Mouse (Mus musculus) erythroblast, embryonic 14.5 days (primary cell): Measurements from ENCODE around the gene Kcnh6. TPM values are rescaled to one million over a fixed set of nuclear protein-coding genes. Genes with fewer than 3 reads are reported as not detected.
A peak's percentile ranks its signal among the peaks of the same experiment; 100 is the strongest.

Experiments used
- H3K27me3 ChIP-seq: 2 replicates; pipeline ENCODE4 v1.6.1; 2012; ENCODE audit warnings: inconsistent platforms; ENCODE audit not compliant: control insufficient read depth
- H3K36me3 ChIP-seq: 2 replicates; pipeline ENCODE4 v1.6.1; 2012; ENCODE audit warnings: mild to moderate bottlenecking, inconsistent platforms; ENCODE audit not compliant: control insufficient read depth
- H3K4me1 ChIP-seq: 2 replicates; pipeline ENCODE4 v1.6.1; 2012; ENCODE audit warnings: inconsistent platforms; ENCODE audit not compliant: control insufficient read depth
- H3K4me3 ChIP-seq: replicated peaks from 2 replicates; pipeline ENCODE3; 2012; ENCODE audit warnings: moderate library complexity, mild to moderate bottlenecking, inconsistent platforms
- H3K9me3 ChIP-seq: 2 replicates; pipeline ENCODE4 v1.6.1; 2012; ENCODE audit warnings: low read length, inconsistent platforms, mixed read lengths; ENCODE audit not compliant: control insufficient read depth
- GATA1 ChIP-seq: IDR thresholded peaks from 2 replicates; pipeline ENCODE4 v1.6.1; 2012; ENCODE audit warnings: low read length, inconsistent platforms, mixed read lengths
- TAL1 ChIP-seq: IDR thresholded peaks from 3 replicates; pipeline ENCODE4 v1.6.1; 2012; ENCODE audit warnings: low read length, inconsistent platforms, mixed read lengths
- polyA plus RNA-seq: library from polyadenylated mRNA; stranded (reverse); fragments of >175 nt; gene quantifications from 2 replicates; pipeline ENCODE4 v1.2.3, GENCODE M21; 2012

Gene Kcnh6
- polyA plus RNA-seq: not detected in 2 replicates

DNA sequence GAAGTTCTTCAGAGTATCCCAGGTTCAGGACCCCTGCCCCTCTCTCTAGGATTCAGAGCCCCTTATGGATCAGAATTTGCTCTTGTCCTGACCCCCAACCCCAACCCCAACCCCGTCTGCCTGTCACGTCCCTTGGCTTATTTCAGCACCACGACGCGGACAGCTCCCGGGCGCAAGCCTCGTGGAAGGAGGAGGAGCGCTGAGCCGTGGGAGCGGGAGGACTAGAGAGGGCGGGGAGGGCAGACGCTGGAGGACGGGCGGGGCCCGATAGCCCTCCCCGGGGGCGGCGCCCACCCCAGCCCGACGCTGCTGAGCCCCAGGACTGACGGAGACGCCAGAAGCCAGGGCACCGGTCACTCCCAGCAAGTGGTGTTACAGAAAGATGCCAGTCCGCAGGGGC is at the start of gene Kcnh6:
Gene Kcnh6 (plus strand): TSS at position 304 of the 400 bp plus-strand sequence.
- Histone ChIP-seq H3K36me3 (no peaks in the 10 kb centered on the region), H3K4me3 (no peak within 1 kb of the TSS), H3K9me3 (no peaks in the 10 kb centered on the region), H3K4me1 (peaks cover 3% of the 10 kb centered on the region), H3K27me3 (peaks cover 45% of the 10 kb centered on the region)
- TF ChIP-seq GATA1 (no peak), TAL1 (no peak)

DNA sequence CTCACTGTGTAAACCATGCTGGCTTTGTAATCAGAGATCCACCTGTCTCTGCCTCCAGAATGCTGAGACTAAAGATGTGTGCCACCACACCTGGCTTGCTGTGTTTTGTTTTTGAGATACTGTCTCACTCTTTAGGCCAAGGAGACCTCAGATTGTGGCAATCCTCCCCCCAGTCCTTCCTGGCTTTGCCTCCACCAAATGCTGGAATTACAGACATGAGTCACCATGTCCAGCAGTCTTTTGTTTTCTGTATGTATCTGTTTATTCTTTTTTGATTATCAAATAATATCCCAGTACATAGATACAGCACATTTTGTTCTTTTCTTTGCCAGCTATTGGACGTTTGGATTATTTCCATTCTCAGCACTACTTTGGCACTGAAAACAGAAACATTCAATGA is 49.4 kb upstream of the Kcnh6 start:
- no peaks in the 10 kb centered on the region for H3K9me3 ChIP-seq
- no peaks in the 10 kb centered on the region; the same call in 1 of the 2 replicates for H3K4me1 ChIP-seq
- no peaks in the 10 kb centered on the region for H3K36me3 ChIP-seq
- no peak overlapping the region for H3K4me3 ChIP-seq
- peaks cover 3% of the 10 kb centered on the region for H3K27me3 ChIP-seq
- TF ChIP-seq GATA1 (no peak), TAL1 (no peak)

DNA sequence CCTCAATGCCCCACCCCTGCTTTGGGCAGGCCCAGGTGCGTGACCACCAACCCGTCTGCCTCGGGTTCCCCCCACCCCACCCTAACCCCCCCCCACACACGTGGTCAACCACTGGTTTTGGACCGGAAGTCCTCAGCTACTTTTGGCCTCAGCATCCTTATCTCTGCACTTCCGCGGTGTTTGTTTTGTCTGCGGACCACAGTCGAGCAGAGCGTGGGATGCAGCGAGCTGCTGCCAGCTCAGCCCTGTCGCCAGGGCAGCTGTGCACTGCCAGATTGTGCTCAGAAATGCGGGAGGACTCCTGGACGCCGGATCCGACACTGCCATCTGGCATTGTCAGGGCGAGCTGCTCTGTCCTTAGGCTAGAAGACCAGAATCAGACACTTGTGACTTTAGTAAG is 48.6 kb upstream of the Kcnh6 start:
- TF ChIP-seq GATA1: no peak
- no peak for TF ChIP-seq TAL1

DNA sequence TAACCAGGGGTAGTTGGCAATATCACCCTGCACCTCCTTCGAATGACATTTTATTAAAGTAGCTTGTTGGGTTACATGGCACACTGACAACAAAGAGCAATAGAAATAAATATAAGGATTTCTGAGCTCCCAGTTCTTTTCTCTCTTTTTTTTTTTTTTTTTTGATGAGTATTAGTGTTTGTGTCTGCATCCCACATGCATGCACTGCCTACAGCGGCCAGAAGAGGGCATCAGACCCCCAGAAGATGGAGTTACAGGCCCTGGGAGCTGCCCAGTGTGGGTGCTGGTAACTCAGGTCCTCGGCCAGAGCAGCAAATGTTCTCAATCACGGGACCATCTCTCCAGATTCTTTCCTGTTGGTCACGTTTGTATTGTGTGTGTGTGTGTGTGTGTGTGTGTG is 43.2 kb upstream of the Kcnh6 start:
- Histone ChIP-seq H3K27me3 (peaks cover 41% of the 10 kb centered on the region), H3K36me3 (no peaks in the 10 kb centered on the region), H3K9me3 (no peaks in the 10 kb centered on the region), H3K4me1 (no peaks in the 10 kb centered on the region; the same call in none of the 2 replicates), H3K4me3 (no peak overlapping the region)
- TF ChIP-seq GATA1 (no peak), TAL1 (no peak)

More for the DNA sequence above, 48.6 kb upstream of the Kcnh6 start:
- Histone ChIP-seq H3K4me3 (no peak overlapping the region), H3K4me1 (no peaks in the 10 kb centered on the region; the same call in 1 of the 2 replicates), H3K9me3 (no peaks in the 10 kb centered on the region), H3K36me3 (no peaks in the 10 kb centered on the region), H3K27me3 (peaks cover 3% of the 10 kb centered on the region)

DNA sequence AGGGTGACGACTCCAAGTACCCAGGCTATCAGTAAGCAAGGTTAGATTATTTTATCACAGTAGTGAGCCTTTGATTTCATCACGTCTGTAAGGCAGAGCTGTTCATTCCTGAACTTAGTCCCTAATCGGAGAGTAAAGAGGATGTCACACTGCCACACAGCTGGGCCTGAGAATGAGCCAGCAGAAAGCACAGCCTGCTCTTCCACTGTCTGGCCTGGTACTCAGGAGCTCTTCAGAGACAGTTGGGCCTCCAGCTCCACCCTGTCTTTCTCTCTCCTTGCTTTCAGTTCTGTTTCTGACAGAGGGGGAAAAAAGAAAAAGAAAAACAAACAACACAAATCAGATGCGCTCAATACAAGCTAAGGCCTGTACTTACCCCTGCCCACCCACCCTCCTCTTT is 41.6 kb upstream of the Kcnh6 start:
- Histone ChIP-seq H3K9me3 (no peaks in the 10 kb centered on the region), H3K4me1 (no peaks in the 10 kb centered on the region; the same call in none of the 2 replicates), H3K4me3 (no peak overlapping the region), H3K36me3 (no peaks in the 10 kb centered on the region), H3K27me3 (peaks cover 48% of the 10 kb centered on the region)
- TF ChIP-seq GATA1 (no peak), TAL1 (no peak)

DNA sequence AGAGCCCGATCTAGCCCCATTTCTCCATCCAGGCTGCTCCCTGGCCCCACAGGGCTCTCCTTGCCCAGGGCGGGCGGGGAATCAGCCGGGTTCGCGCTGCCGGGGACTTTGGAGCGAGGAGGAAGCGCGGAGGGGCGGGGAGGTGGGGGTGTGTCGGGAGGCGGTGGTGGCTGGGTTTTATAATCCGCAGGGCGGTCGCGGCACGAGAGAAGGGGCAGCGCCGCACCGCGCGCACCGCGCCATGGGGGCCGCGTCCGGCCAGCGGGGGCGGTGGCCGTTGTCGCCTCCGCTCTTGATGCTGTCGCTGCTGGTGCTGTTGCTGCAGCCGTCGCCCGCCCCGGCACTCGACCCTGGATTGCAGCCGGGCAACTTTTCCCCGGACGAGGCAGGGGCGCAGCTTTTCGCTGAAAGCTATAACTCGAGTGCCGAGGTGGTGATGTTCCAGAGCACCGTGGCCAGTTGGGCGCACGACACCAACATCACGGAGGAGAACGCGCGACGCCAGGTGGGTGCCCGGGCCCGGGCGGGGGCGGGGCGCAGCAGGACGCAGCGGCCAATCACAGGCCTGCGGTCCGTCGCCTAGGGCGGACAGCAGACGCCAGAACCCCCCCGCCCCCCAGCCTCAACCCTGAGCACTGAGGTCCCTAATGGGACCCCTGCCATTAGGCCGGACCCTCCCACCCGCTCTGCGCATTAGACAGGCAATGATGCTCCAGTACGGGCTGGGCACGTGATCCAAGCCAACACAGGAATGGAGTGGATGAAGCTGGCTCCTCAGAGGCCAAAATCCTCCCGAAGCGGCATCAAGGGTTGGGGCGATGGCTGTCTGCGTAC is 40.0 kb upstream of the Kcnh6 start, which contains the start of gene Ace:
Gene Ace (plus strand): TSS at position 205 of the 834 bp plus-strand sequence.
- Histone ChIP-seq H3K4me3 (peak within 1 kb of the TSS; percentile 22), H3K4me1 (no peaks in the 10 kb centered on the region; the same call in none of the 2 replicates), H3K27me3 (peaks cover 55% of the 10 kb centered on the region), H3K36me3 (no peaks in the 10 kb centered on the region), H3K9me3 (no peaks in the 10 kb centered on the region)
- no peak for TF ChIP-seq TAL1
- TF ChIP-seq GATA1: no peak

DNA sequence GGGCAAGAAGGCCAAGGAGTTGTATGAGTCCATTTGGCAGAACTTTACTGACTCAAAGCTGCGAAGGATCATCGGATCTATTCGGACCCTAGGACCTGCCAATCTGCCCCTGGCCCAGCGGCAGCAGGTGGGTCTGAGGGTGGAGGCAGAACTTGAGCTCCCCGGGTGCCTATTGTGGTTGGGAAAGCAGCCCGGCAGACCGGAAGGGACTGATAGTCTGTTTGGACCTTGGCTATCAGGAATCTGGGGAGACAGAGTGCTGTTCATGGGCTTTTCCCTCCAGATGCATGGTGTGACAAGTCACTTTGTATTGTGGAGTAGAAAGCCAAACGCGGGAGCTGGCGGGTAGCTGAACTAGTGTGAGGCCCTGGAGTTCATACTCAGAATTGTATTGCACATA is 39.0 kb upstream of the Kcnh6 start:
- no peaks in the 10 kb centered on the region for H3K36me3 ChIP-seq
- no peaks in the 10 kb centered on the region; the same call in none of the 2 replicates for H3K4me1 ChIP-seq
- no peak overlapping the region for H3K4me3 ChIP-seq
- H3K9me3 ChIP-seq: no peaks in the 10 kb centered on the region
- H3K27me3 ChIP-seq: peaks cover 55% of the 10 kb centered on the region
- TF ChIP-seq TAL1: no peak
- TF ChIP-seq GATA1: no peak

DNA sequence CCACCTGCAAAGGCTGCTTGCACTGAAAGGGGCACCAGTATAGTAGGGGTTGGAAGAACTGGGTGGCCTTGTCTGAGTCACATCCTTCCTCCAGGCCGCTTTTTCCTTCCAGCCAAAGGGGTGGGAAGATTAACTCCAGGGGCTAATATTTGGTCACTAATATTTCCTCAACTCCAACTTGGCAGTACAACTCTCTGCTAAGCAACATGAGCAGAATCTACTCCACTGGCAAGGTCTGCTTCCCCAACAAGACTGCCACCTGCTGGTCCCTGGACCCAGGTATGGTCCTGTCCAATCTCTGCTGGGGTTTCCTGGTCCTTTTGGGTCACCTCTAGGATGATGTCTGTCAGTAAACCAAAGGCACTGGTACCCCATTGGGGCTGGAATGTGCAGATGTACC is 38.4 kb upstream of the Kcnh6 start:
- Histone ChIP-seq H3K27me3 (peaks cover 55% of the 10 kb centered on the region), H3K9me3 (no peaks in the 10 kb centered on the region), H3K36me3 (no peaks in the 10 kb centered on the region), H3K4me3 (no peak overlapping the region), H3K4me1 (no peaks in the 10 kb centered on the region; the same call in none of the 2 replicates)
- no peak for TF ChIP-seq TAL1
- no peak for TF ChIP-seq GATA1

DNA sequence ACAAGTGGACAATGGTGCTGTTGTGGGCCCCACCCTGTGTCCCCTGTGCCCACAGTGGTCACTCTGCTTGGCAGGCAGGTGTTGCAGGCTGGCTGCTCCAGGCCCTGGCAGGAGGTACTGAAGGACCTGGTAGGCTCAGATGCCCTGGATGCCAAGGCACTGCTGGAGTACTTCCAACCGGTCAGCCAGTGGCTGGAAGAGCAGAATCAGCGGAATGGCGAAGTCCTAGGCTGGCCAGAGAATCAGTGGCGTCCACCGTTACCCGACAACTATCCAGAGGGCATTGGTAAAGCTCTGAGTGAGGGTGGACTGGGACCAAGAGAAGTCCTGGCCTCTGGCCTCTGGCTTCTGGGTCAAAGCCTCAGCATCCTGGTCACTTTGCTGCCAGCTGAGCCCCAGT is 33.3 kb upstream of the Kcnh6 start:
- TF ChIP-seq TAL1: no peak
- no peak for TF ChIP-seq GATA1
- H3K4me3 ChIP-seq: no peak overlapping the region
- H3K27me3 ChIP-seq: peaks cover 15% of the 10 kb centered on the region
- H3K4me1 ChIP-seq: no peaks in the 10 kb centered on the region
- H3K9me3 ChIP-seq: no peaks in the 10 kb centered on the region
- no peaks in the 10 kb centered on the region for H3K36me3 ChIP-seq

DNA sequence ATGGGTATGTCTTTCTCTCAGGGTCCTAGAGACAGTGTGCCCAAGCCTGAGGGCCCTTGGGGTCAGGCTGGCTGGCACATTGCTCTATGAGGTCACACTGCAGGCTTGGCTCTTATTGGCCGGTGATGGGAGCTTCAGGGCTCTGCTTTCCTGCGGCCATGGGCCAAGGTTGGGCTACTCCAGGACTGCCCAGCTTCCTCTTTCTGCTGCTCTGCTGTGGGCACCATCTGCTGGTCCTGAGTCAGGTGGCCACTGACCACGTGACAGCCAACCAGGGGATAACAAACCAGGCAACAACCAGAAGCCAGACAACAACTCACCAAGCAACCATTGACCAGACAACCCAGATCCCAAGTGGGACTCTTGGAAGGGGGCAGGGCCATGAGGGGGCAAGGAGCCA is 32.9 kb upstream of the Kcnh6 start:
- H3K4me1 ChIP-seq: no peaks in the 10 kb centered on the region
- peaks cover 13% of the 10 kb centered on the region for H3K27me3 ChIP-seq

More for the DNA sequence above, 32.9 kb upstream of the Kcnh6 start:
- H3K4me3 ChIP-seq: no peak overlapping the region
- no peaks in the 10 kb centered on the region for H3K36me3 ChIP-seq
- TF ChIP-seq TAL1 (no peak), GATA1 (no peak)
- no peaks in the 10 kb centered on the region for H3K9me3 ChIP-seq
